Mouse (Mus musculus) heart, adult 18-20 months (tissue): ENCODE data around the gene Cyb561d2. TPM values are rescaled to one million over a fixed set of nuclear protein-coding genes. Genes with fewer than 3 reads are reported as not detected.

Source experiments
- DNase-seq, 2 experiments: peaks; one replicate each; pipeline ENCODE4 v3.0.0; 2021 to 2022; ENCODE audit warnings: mixed read lengths in 1 of 2
- total RNA-seq, 2 experiments: library from RNA; stranded (reverse); gene quantifications; 2 replicates each; pipeline ENCODE4 v1.2.3; 2021

Gene Cyb561d2
- total RNA-seq, 2 experiments from 2014 or later: 4.2 to 4.6 TPM

GRCm38 (mm10) chr9:107550491-107551116, 8.6 kb upstream of the Cyb561d2 start:
- DNase-seq: no peak

GRCm38 (mm10) chr9:107549297-107550074, 7.5 kb upstream of the Cyb561d2 start:
- DNase-seq: no peak

DNA sequence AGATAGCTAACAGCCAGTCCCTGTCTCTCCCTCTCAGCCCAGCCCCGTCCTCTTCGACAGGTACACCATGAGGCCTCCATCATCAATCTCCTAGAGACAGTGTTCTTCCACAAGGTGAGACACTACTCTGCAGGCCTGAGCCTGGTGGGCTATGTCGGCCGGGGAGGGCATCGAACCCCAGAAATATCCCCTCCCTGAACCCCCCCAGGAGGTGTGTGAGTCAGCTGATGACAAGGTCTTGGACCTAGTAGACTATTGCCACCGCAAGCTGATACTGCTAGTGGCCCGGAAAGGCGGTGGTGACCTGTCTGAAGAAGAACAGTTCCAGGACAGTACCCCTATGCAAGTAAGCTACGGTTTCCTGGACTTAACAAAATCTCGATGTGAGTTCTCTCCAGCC, 6.8 kb upstream of the Cyb561d2 start:
- no peak for DNase-seq

- DNase-seq: no peak
These were observed 6.0 kb upstream of the Cyb561d2 start for GRCm38 (mm10) chr9:107547957-107548356.

GRCm38 (mm10) chr9:107547026-107547425, 5.0 kb upstream of the Cyb561d2 start, which contains the start of gene Zmynd10:
Gene Zmynd10, plus strand, starts transcription at chr9:107547298.
- DNase-seq: peak; percentile 89 to 93

- peak; percentile 64 to 88 for DNase-seq
These were observed 3.6 kb upstream of the Cyb561d2 start for GRCm38 (mm10) chr9:107545602-107546001.

DNA sequence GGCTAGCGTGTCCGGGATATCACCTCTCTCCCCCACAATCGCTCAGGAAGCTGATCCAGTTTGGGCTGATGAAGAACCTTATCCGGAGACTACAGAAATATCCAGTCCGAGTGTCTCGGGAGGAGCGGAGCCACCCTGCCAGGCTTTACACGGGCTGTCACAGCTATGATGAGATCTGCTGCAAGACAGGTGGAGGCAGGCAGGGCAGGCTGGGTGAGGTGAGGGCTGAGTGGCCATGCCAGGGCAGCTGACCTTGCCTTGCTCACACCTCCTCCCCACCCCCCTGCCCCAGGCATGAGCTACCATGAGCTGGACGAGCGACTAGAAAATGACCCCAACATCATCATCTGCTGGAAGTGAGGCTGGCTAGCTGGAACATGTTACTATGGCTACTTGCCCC, 3.2 kb upstream of the Cyb561d2 start:
- DNase-seq: no peak

DNA sequence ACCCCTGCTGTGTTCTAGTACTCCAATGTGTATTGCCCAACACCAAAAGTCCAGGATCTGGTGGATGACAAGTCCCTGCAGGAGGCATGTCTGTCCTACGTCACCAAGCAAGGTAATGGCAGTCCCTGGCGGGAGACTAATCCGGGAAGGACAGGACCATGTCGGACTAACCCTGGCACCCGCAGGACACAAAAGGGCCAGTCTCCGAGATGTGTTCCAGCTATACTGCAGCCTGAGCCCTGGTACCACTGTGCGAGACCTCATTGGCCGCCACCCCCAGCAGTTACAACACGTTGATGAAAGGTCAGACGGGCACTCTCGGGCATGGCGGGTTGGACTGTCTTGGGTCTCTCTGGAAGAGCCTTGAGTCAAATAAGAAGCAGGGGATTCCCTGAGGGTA, 2.7 kb upstream of the Cyb561d2 start:
- no peak for DNase-seq

GRCm38 (mm10) chr9:107544196-107544700, 2.3 kb upstream of the Cyb561d2 start:
- DNase-seq: no peak

DNA sequence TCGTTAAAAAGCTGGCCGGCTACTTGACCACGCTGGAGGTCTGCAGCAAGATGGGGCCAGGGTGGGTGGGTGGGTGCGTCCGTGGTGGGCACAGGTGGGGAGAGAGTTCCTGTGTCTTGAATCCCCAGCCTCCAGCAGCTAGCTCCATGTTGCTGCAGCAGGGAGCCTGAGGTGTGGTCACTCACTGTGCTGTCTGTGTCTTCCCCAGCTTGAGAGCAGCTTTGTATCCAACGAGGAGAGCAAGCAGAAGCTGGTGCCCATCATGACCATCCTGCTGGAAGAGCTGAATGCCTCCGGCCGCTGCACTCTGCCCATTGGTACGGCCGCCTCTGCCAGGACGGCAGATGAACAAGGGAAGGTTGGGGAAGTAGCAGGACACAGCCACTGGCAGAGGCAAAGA, 1.3 kb upstream of the Cyb561d2 start:
- DNase-seq: no peak

DNA sequence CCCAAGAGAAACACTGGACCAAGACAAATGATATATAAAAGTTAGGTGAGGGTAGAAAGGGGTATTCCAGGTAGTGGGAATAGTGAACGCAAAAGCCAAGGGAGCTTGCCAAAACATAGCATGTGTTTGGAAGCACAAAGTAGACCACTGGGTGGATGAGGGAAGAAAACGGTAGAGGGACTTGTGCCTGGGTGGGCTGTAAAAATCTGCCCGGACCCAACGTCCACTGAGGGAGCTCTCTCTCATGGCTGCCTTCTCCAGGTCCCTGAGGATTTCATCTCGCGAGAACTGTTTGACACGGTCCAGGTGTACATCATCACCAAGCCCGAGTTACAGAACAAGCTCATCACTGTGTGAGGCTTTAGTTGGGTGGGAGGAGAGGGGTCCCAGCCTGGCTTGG, 728 bp upstream of the Cyb561d2 start:
- DNase-seq: no peak

DNA sequence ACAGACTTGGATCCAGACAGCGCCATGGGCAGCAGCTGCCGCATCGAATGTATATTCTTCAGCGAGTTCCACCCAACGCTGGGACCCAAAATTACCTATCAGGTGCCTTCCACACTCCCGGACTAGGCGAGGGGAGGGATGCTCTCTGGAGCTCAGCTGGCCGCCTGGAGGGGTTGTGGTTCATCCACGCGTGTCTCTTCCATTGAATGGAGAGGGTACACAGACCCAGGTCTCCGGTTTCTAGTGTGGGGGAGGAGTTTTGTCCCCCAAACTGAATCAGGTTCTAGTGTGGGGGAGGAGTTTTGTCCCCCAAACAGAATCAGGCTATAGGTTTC, 326 bp upstream of the Cyb561d2 start:
- DNase-seq: no peak

DNA sequence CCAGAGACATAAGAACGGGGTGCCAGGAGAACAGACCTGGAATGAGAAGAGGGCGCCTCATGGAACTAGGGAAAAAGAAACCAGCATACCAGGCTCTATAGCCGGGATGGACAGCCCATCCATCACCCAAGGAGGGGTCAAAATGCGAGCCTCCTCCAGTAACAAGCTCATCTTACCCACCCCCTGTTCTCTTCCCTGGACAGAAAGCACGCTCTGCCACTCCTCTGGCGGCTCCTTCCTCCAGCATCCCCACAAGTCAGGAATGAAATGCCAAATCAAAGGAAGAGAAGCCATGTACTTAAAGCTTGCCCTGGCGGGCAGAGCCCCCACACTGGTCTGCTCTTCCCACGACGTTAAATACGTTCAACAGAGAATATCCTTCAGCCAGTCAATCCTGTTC, 988 bp downstream of the Cyb561d2 start:
- no peak for DNase-seq

DNA sequence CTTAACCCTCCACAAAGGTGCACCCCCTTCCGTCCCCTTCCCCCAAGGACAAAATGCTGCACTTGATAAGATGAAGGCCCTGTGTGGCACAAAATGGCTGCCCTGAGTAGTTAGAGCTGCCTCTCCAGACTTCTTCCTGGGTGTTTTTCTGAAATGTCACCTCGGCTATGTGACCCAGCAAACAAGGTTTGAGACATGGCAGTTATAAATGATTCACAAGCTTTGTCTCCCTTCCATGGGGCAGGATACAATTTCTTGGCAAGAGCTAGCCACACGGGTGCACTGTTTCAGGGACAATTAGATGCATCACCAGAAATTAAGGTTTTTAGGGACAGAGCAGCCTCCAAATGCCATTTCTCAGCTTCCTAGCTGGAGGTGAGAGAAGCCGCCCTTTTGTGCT, 1.6 kb downstream of the Cyb561d2 start:
- DNase-seq: no peak

GRCm38 (mm10) chr9:107539940-107540339, 2.1 kb downstream of the Cyb561d2 start:
- DNase-seq: no peak

- DNase-seq: no peak
These were observed 3.3 kb downstream of the Cyb561d2 start for GRCm38 (mm10) chr9:107538711-107539110.

DNA sequence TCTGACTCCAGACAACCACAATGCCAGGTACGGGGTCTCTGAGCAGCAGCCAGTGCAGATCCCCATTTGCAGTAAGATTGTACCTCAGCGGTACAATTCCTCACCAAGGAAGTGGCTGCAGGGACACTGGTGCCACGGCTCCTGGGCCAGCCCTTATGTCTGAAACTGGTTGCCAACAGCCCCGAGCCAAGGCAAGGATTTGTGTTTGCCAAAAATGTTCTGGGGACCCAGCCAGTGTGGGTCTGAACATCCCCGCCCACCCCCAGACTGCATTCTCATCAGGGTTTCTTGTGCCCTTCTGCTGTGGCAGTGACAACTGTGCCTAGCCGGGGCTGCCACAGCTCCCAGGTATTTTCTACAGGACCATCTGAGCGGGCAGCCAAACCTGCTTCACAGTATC, 3.8 kb downstream of the Cyb561d2 start:
- no peak for DNase-seq

- no peak for DNase-seq
These were observed 7.4 kb downstream of the Cyb561d2 start for GRCm38 (mm10) chr9:107534408-107535202.

DNA sequence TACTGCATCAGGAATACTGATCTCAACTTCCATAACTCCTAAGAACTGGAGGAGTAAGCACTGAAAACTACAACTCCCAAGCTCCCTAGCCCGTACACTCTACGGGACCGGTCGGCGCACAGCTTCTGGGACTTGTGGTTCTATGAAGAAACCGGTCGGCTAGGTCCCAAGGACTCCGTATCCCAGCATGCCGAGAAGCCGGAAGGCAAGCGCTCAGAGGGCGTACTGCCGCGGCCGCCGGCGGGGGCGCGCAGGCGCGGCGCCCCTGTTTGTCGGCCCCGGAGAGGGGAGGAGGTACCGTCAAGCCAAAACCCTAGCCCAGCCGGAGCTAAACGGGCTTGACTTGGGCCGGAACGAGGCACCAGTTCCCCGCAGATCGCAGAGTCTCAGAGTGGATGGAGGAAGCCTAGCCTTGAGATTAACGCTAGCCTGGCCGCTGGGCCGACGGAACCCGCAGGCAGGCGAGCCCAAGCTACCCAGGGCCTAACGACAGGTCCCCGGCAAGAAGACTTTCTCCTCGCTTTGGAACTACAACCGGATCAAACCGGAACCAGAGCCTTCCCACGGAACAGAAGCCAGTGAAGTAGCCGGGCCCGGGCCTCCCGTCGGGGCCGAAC, 8.1 kb downstream of the Cyb561d2 start, which contains the start of gene Tmem115:
Tmem115 (plus strand) TSS at position 155 of the 617 bp plus-strand sequence.
- peak; percentile 91 to 98 for DNase-seq

DNA sequence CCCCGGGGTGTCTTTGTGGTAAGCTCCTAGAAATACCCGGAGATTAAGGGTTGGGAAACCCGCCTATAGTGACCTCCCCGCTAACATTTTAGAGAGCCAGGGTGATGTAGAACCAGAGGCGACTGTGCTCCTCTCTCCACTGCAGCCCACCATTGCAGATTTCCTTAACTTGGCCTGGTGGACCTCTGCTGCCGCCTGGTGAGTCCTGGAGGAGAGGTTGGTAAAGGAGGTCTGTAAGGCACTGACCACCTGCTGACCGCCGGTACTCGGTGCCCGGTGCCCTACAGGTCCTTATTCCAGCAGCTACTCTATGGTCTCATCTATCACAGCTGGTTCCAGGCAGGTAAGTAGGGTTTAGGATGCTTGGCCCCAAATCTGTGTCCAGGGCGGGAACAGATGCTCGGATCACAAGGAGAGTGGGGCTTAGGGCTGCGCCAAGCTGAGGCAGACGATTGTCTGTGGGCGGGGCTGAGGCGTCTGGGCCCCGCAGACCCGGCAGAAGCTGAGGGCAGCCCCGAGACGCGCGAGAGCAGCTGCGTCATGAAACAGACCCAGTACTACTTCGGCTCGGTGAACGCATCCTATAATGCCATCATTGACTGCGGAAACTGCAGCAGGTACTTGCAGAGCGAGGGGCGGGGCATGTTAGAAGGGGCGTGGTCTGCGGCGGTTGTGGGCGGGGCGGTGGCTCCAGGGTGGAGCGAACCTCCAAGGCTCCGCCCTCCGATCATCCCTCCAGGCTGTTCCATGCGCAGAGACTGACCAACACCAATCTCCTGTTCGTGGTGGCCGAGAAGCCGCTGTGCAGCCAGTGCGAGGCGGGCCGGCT, 15.6 kb downstream of the Cyb561d2 start:
- DNase-seq: peak; percentile 43 to 55

GRCm38 (mm10) chr9:107522400-107522711, 19.6 kb downstream of the Cyb561d2 start:
- no peak for DNase-seq
